Mouse (Mus musculus) brain, adult 10 weeks (tissue): Measurements from ENCODE around the gene Ipo9. TPM values are rescaled to one million over a fixed set of nuclear protein-coding genes. Genes with fewer than 3 reads are reported as not detected.

Experiments used
- polyA plus RNA-seq: library from polyadenylated mRNA; stranded (reverse); fragments of 350-450 nt; fragmentation: Illumina TruSeq; extraction: RNeasy Lipid Tissue Mini Kit (QIAGEN cat#74804); gene quantifications from one replicate; pipeline ENCODE4 v1.2.3, GENCODE M21; 2015; ENCODE audit warnings: low read depth, low replicate concordance

Ipo9 gene
- 96.3 TPM for polyA plus RNA-seq

DNA sequence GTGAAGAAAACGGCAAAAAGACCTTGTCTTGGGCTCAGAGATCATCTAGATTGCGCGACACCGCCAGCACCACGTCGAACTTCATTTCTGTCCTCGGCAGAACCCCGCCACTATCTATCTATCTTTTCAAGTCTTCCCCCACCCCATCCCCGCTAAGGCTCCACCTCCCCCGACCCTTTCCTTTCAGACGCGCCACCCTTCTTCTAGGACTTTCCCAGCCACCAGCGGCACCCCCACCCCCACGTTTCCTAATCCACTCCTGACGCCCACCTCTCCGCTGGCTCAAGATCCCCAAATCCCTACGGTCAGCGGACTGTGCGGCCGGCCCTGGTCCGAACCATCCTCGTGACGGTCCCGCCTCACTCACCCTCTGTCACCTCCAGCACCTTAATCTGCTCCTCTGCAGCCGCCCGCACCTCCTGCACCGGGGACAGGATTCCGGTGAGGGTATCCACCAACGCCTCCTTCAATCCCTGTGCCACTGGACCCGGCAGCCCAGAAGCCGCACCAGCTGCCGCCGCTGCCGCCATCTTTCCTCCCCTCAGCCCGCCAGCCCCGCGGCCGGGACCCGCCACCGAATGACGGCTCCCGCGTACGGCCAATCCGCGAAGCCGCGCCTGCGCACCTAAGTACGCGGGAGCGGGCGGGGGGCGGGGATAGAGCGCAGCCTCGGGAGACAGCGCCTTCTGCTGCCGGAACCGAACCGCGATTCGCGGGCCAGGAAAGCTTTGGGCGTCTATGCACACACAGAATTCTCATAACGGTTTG lies at the start of gene Ipo9:
Ipo9 (minus strand) TSS at position 599 of the 768 bp plus-strand sequence.

GRCm38 (mm10) chr1:135374868-135375581 lies 55.3 kb downstream of the Ipo9 start, which contains the start of gene Shisa4:
Gene Shisa4, minus strand, starts transcription at chr1:135375237.

Other genes starting within 250 kb of the Ipo9 start
- not detected for gene Elf3, start 171.9 kb downstream of the Ipo9 start, polyA plus RNA-seq
- gene Rnpep, start 146.4 kb downstream of the Ipo9 start, polyA plus RNA-seq, result 46.0 TPM
- gene Timm17a, start 116.7 kb downstream of the Ipo9 start, polyA plus RNA-seq, result 167 TPM
- 1.1 TPM for gene Lmod1, start 105.7 kb downstream of the Ipo9 start, polyA plus RNA-seq
- gene Shisa4, start 55.3 kb downstream of the Ipo9 start, polyA plus RNA-seq, result 174 TPM
- 32.9 TPM for gene Nav1, start 176.8 kb upstream of the Ipo9 start, polyA plus RNA-seq